Mouse (Mus musculus): ENCODE data around the gene Klhdc8b. TPM values are rescaled to one million over a fixed set of nuclear protein-coding genes. Genes with fewer than 3 reads are reported as not detected.

The Klhdc8b gene
- polyA plus RNA-seq, 1 experiment from 2014 or later, result 103 TPM

GRCm38 (mm10) chr9:108411381-108411942 is 49.9 kb downstream of the Klhdc8b start:
- Histone ChIP-seq H3K9ac (ENCODE audit: low read length) (no peak overlapping the region), H3K4me2 (ENCODE audit: low read depth, low read length) (no peak overlapping the region), H3K27me3 (ENCODE audit: control insufficient read depth, insufficient read depth, low read length) (no peaks in the 10 kb centered on the region), H3K36me3 (ENCODE audit: control insufficient read depth, insufficient read depth) (no peaks in the 10 kb centered on the region), H3K9me3 (replicated peaks; ENCODE audit: control insufficient read depth, low read length) (no peaks in the 10 kb centered on the region), H3K4me3 (ENCODE audit: low read length) (no peak overlapping the region), H3K4me1 (ENCODE audit: control insufficient read depth, insufficient read depth, low read length) (no peaks in the 10 kb centered on the region; the same call in 1 of the 2 replicates), H3K27ac (ENCODE audit: low read length) (no peak overlapping the region)
- no peak for ATAC-seq (replicated peaks; ENCODE audit: extremely low read depth, insufficient read depth, low FRiP score)
- WGBS, result 82% methylated on average over 9 of the region's 9 CpGs

- H3K9ac ChIP-seq (ENCODE audit: low read length), result no peak overlapping the region
- WGBS, result 64% methylated on average over 4 of the region's 4 CpGs
- ATAC-seq (replicated peaks; ENCODE audit: extremely low read depth, insufficient read depth, low FRiP score), result no peak
Measured at GRCm38 (mm10) chr9:108409535-108409934, 51.8 kb downstream of the Klhdc8b start.

GRCm38 (mm10) chr9:108404451-108404850 is 56.9 kb downstream of the Klhdc8b start:
- 71% methylated on average over 8 of the region's 8 CpGs for WGBS
- Histone ChIP-seq H3K4me3 (ENCODE audit: low read length) (no peak overlapping the region), H3K9me3 (replicated peaks; ENCODE audit: control insufficient read depth, low read length) (no peaks in the 10 kb centered on the region), H3K36me3 (ENCODE audit: control insufficient read depth, insufficient read depth) (no peaks in the 10 kb centered on the region), H3K9ac (ENCODE audit: low read length) (no peak overlapping the region), H3K4me1 (ENCODE audit: control insufficient read depth, insufficient read depth, low read length) (no peaks in the 10 kb centered on the region; the same call in 1 of the 2 replicates), H3K4me2 (ENCODE audit: low read depth, low read length) (no peak overlapping the region), H3K27ac (ENCODE audit: low read length) (no peak overlapping the region), H3K27me3 (ENCODE audit: control insufficient read depth, insufficient read depth, low read length) (no peaks in the 10 kb centered on the region)
- no peak for ATAC-seq (replicated peaks; ENCODE audit: extremely low read depth, insufficient read depth, low FRiP score)

More at GRCm38 (mm10) chr9:108409535-108409934, 51.8 kb downstream of the Klhdc8b start:
- H3K4me1 ChIP-seq (ENCODE audit: control insufficient read depth, insufficient read depth, low read length), result no peaks in the 10 kb centered on the region; the same call in 1 of the 2 replicates
- H3K4me3 ChIP-seq (ENCODE audit: low read length), result no peak overlapping the region
- H3K27ac ChIP-seq (ENCODE audit: low read length), result no peak overlapping the region
- no peaks in the 10 kb centered on the region for H3K9me3 ChIP-seq (replicated peaks; ENCODE audit: control insufficient read depth, low read length)
- H3K36me3 ChIP-seq (ENCODE audit: control insufficient read depth, insufficient read depth), result no peaks in the 10 kb centered on the region
- no peaks in the 10 kb centered on the region for H3K27me3 ChIP-seq (ENCODE audit: control insufficient read depth, insufficient read depth, low read length)
- H3K4me2 ChIP-seq (ENCODE audit: low read depth, low read length), result no peak overlapping the region

DNA sequence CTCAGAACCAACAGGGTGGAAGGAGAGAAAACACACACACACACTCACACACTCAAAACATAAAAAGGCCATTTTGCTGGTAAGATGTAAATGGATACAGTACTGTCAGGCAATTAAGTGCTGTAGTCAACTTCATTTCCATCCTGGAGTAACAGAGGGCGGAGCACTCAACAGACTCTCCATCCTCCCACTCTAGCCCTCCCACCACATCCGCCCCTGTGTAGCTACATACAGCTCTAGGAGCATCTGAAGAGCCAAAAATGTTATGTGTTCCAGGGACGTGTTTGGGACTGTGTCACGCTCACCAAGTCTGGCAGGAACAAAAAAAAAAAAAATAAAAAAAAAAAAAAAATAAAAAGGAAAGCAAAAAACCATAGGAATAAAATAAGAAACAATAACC is 58.3 kb downstream of the Klhdc8b start:
- Histone ChIP-seq H3K27me3 (ENCODE audit: control insufficient read depth, insufficient read depth, low read length) (no peaks in the 10 kb centered on the region), H3K4me2 (ENCODE audit: low read depth, low read length) (no peak overlapping the region), H3K9ac (ENCODE audit: low read length) (no peak overlapping the region), H3K4me1 (ENCODE audit: control insufficient read depth, insufficient read depth, low read length) (no peaks in the 10 kb centered on the region; the same call in 1 of the 2 replicates), H3K9me3 (replicated peaks; ENCODE audit: control insufficient read depth, low read length) (no peaks in the 10 kb centered on the region), H3K36me3 (ENCODE audit: control insufficient read depth, insufficient read depth) (no peaks in the 10 kb centered on the region), H3K4me3 (ENCODE audit: low read length) (no peak overlapping the region), H3K27ac (ENCODE audit: low read length) (no peak overlapping the region)
- ATAC-seq (replicated peaks; ENCODE audit: extremely low read depth, insufficient read depth, low FRiP score), result no peak
- 71% methylated on average over 4 of the region's 4 CpGs for WGBS

- Histone ChIP-seq H3K4me3 (ENCODE audit: low read length) (no peak overlapping the region), H3K27ac (ENCODE audit: low read length) (no peak overlapping the region), H3K9ac (ENCODE audit: low read length) (no peak overlapping the region), H3K27me3 (ENCODE audit: control insufficient read depth, insufficient read depth, low read length) (no peaks in the 10 kb centered on the region), H3K4me1 (ENCODE audit: control insufficient read depth, insufficient read depth, low read length) (no peaks in the 10 kb centered on the region; the same call in 1 of the 2 replicates), H3K36me3 (ENCODE audit: control insufficient read depth, insufficient read depth) (no peaks in the 10 kb centered on the region), H3K9me3 (replicated peaks; ENCODE audit: control insufficient read depth, low read length) (no peaks in the 10 kb centered on the region), H3K4me2 (ENCODE audit: low read depth, low read length) (no peak overlapping the region)
- ATAC-seq (replicated peaks; ENCODE audit: extremely low read depth, insufficient read depth, low FRiP score), result no peak
- 54% methylated on average over 7 of the region's 7 CpGs for WGBS
Measured at GRCm38 (mm10) chr9:108401186-108401960, 60.0 kb downstream of the Klhdc8b start.

- no peaks in the 10 kb centered on the region for H3K27me3 ChIP-seq (ENCODE audit: control insufficient read depth, insufficient read depth, low read length)
- no peak overlapping the region for H3K4me3 ChIP-seq (ENCODE audit: low read length)
- no peak overlapping the region for H3K27ac ChIP-seq (ENCODE audit: low read length)
- H3K9me3 ChIP-seq (replicated peaks; ENCODE audit: control insufficient read depth, low read length), result no peaks in the 10 kb centered on the region
- no peaks in the 10 kb centered on the region; the same call in 1 of the 2 replicates for H3K4me1 ChIP-seq (ENCODE audit: control insufficient read depth, insufficient read depth, low read length)
- ATAC-seq (replicated peaks; ENCODE audit: extremely low read depth, insufficient read depth, low FRiP score), result no peak
- no peak overlapping the region for H3K9ac ChIP-seq (ENCODE audit: low read length)
- WGBS, result 93% methylated on average over 3 of the region's 3 CpGs
- H3K36me3 ChIP-seq (ENCODE audit: control insufficient read depth, insufficient read depth), result peaks cover 3% of the 10 kb centered on the region; the same call in 1 of the 2 replicates
- no peak overlapping the region for H3K4me2 ChIP-seq (ENCODE audit: low read depth, low read length)
Measured at GRCm38 (mm10) chr9:108398324-108398723, 63.1 kb downstream of the Klhdc8b start.

Other genes starting within 250 kb of the Klhdc8b start
- 136 and 145 TPM in 2 replicates for gene Dag1, start 197.6 kb downstream of the Klhdc8b start, polyA plus RNA-seq (2015; fragmentation: Nextera tagmentation; extraction: Ambion mirVana)
- 23.7 and 26.9 TPM in 2 replicates for gene Nicn1, start 171.2 kb downstream of the Klhdc8b start, polyA plus RNA-seq (2015; fragmentation: Nextera tagmentation; extraction: Ambion mirVana)
- gene Amt, start 164.7 kb downstream of the Klhdc8b start, polyA plus RNA-seq (2015; fragmentation: Nextera tagmentation; extraction: Ambion mirVana), result 8.1 and 8.7 TPM in 2 replicates
- gene Rhoa, start 155.5 kb downstream of the Klhdc8b start, polyA plus RNA-seq (2015; fragmentation: Nextera tagmentation; extraction: Ambion mirVana), result 372 and 444 TPM in 2 replicates
- 32.5 and 34.2 TPM in 2 replicates for gene Tcta, start 155.4 kb downstream of the Klhdc8b start, polyA plus RNA-seq (2015; fragmentation: Nextera tagmentation; extraction: Ambion mirVana)
- 647 and 680 TPM in 2 replicates for gene Gpx1, start 122.7 kb downstream of the Klhdc8b start, polyA plus RNA-seq (2015; fragmentation: Nextera tagmentation; extraction: Ambion mirVana)
- gene Usp4, start 113.7 kb downstream of the Klhdc8b start, polyA plus RNA-seq (2015; fragmentation: Nextera tagmentation; extraction: Ambion mirVana), result 83.6 and 84.2 TPM in 2 replicates
- gene 1700102P08Rik, start 68.8 kb downstream of the Klhdc8b start, polyA plus RNA-seq (2015; fragmentation: Nextera tagmentation; extraction: Ambion mirVana), result 0.14 and 0.42 TPM in 2 replicates
- 0.45 and 0.71 TPM in 2 replicates for gene Ccdc36, start 33.1 kb downstream of the Klhdc8b start, polyA plus RNA-seq (2015; fragmentation: Nextera tagmentation; extraction: Ambion mirVana)
- not detected in 2 replicates for gene BC048562, start 25.1 kb downstream of the Klhdc8b start, polyA plus RNA-seq (2015; fragmentation: Nextera tagmentation; extraction: Ambion mirVana)
- 39.8 and 44.3 TPM in 2 replicates for gene Ccdc71, start 1.1 kb downstream of the Klhdc8b start, polyA plus RNA-seq (2015; fragmentation: Nextera tagmentation; extraction: Ambion mirVana)
- gene Lamb2, start 18.2 kb upstream of the Klhdc8b start, polyA plus RNA-seq (2015; fragmentation: Nextera tagmentation; extraction: Ambion mirVana), result 67.1 and 77.7 TPM in 2 replicates
- 60.1 and 63.5 TPM in 2 replicates for gene Usp19, start 29.0 kb upstream of the Klhdc8b start, polyA plus RNA-seq (2015; fragmentation: Nextera tagmentation; extraction: Ambion mirVana)
- 70.4 and 83.2 TPM in 2 replicates for gene Qars, start 46.1 kb upstream of the Klhdc8b start, polyA plus RNA-seq (2015; fragmentation: Nextera tagmentation; extraction: Ambion mirVana)
- 82.2 and 82.5 TPM in 2 replicates for gene Qrich1, start 55.2 kb upstream of the Klhdc8b start, polyA plus RNA-seq (2015; fragmentation: Nextera tagmentation; extraction: Ambion mirVana)
- gene Impdh2, start 98.7 kb upstream of the Klhdc8b start, polyA plus RNA-seq (2015; fragmentation: Nextera tagmentation; extraction: Ambion mirVana), result 91.7 and 91.8 TPM in 2 replicates
- gene Ndufaf3, start 105.9 kb upstream of the Klhdc8b start, polyA plus RNA-seq (2015; fragmentation: Nextera tagmentation; extraction: Ambion mirVana), result 63.7 and 65.9 TPM in 2 replicates
- gene Dalrd3, start 108.3 kb upstream of the Klhdc8b start, polyA plus RNA-seq (2015; fragmentation: Nextera tagmentation; extraction: Ambion mirVana), result 83.3 and 83.6 TPM in 2 replicates
- gene Wdr6, start 117.2 kb upstream of the Klhdc8b start, polyA plus RNA-seq (2015; fragmentation: Nextera tagmentation; extraction: Ambion mirVana), result 48.3 and 61.0 TPM in 2 replicates
- gene P4htm, start 136.1 kb upstream of the Klhdc8b start, polyA plus RNA-seq (2015; fragmentation: Nextera tagmentation; extraction: Ambion mirVana), result 20.1 and 22.0 TPM in 2 replicates
- 45.6 and 46.9 TPM in 2 replicates for gene Arih2, start 187.8 kb upstream of the Klhdc8b start, polyA plus RNA-seq (2015; fragmentation: Nextera tagmentation; extraction: Ambion mirVana)
- gene Slc25a20, start 200.5 kb upstream of the Klhdc8b start, polyA plus RNA-seq (2015; fragmentation: Nextera tagmentation; extraction: Ambion mirVana), result 88.0 and 91.4 TPM in 2 replicates
- gene Prkar2a, start 227.7 kb upstream of the Klhdc8b start, polyA plus RNA-seq (2015; fragmentation: Nextera tagmentation; extraction: Ambion mirVana), result 21.3 and 25.5 TPM in 2 replicates

All from heart, embryonic 16.5 days (tissue).